Mouse (Mus musculus): ENCODE results near the gene Pon2. TPM values are rescaled to one million over a fixed set of nuclear protein-coding genes. Genes with fewer than 3 reads are reported as not detected.

Gene Pon2
- total and polyA plus RNA-seq, 2 experiments from 2014 or later, result 16.8 to 29.1 TPM

GRCm38 (mm10) chr6:5292841-5293240, 5.4 kb downstream of the Pon2 start:
- no peaks in the 10 kb centered on the region for H3K36me3 ChIP-seq (ENCODE audit: insufficient read depth)
- ATAC-seq, result no peak
- no peaks in the 10 kb centered on the region; the same call in 1 of the 2 replicates for H3K27me3 ChIP-seq (ENCODE audit: insufficient read depth, low read length)
- TF ChIP-seq CTCF (IDR thresholded peaks at IDR 0.05; ENCODE audit: low read depth), result no peak
- no peaks in the 10 kb centered on the region for H3K4me1 ChIP-seq (ENCODE audit: insufficient read depth)
- WGBS, result 86% methylated on average over 5 of the region's 5 CpGs
- no peak for DNase-seq
- H3K27ac ChIP-seq (ENCODE audit: low read depth, low read length), result no peak overlapping the region
- no peak overlapping the region for H3K4me2 ChIP-seq (ENCODE audit: low read depth)
- H3K9ac ChIP-seq, result no peak overlapping the region
- H3K4me3 ChIP-seq (ENCODE audit: low read depth, low read length), result no peak overlapping the region
- no peaks in the 10 kb centered on the region for H3K9me3 ChIP-seq (ENCODE audit: low read length)

GRCm38 (mm10) chr6:5291450-5291849, 6.8 kb downstream of the Pon2 start:
- Histone ChIP-seq H3K4me2 (ENCODE audit: low read depth) (no peak overlapping the region), H3K9me3 (ENCODE audit: low read length) (no peaks in the 10 kb centered on the region), H3K9ac (no peak overlapping the region), H3K27ac (ENCODE audit: low read depth, low read length) (no peak overlapping the region), H3K36me3 (ENCODE audit: insufficient read depth) (no peaks in the 10 kb centered on the region), H3K4me3 (ENCODE audit: low read depth, low read length) (no peak overlapping the region), H3K4me1 (ENCODE audit: insufficient read depth) (no peaks in the 10 kb centered on the region), H3K27me3 (ENCODE audit: insufficient read depth, low read length) (no peaks in the 10 kb centered on the region)
- ATAC-seq (no peak), DNase-seq (no peak)
- 68% methylated on average over 4 of the region's 4 CpGs for WGBS
- no peak for TF ChIP-seq CTCF (IDR thresholded peaks at IDR 0.05; ENCODE audit: low read depth)

- no peaks in the 10 kb centered on the region for H3K4me1 ChIP-seq (ENCODE audit: insufficient read depth)
- H3K9ac ChIP-seq, result no peak overlapping the region
- ATAC-seq, result no peak
- H3K36me3 ChIP-seq (ENCODE audit: insufficient read depth), result no peaks in the 10 kb centered on the region
- H3K27me3 ChIP-seq (ENCODE audit: insufficient read depth, low read length), result no peaks in the 10 kb centered on the region
- WGBS, result 82% methylated on average over 5 of the region's 5 CpGs
- DNase-seq, result no peak
- no peak overlapping the region for H3K27ac ChIP-seq (ENCODE audit: low read depth, low read length)
- H3K9me3 ChIP-seq (ENCODE audit: low read length), result no peaks in the 10 kb centered on the region
- H3K4me3 ChIP-seq (ENCODE audit: low read depth, low read length), result no peak overlapping the region
- TF ChIP-seq CTCF (IDR thresholded peaks at IDR 0.05; ENCODE audit: low read depth), result no peak
- no peak overlapping the region for H3K4me2 ChIP-seq (ENCODE audit: low read depth)
Observed at GRCm38 (mm10) chr6:5287919-5288318, 10.3 kb downstream of the Pon2 start.

- no peaks in the 10 kb centered on the region for H3K4me1 ChIP-seq (ENCODE audit: insufficient read depth)
- ATAC-seq (no peak), DNase-seq (no peak)
- H3K27me3 ChIP-seq (ENCODE audit: insufficient read depth, low read length), result no peaks in the 10 kb centered on the region
- WGBS, result 92% methylated on average over 2 of the region's 2 CpGs
- H3K27ac ChIP-seq (ENCODE audit: low read depth, low read length), result no peak overlapping the region
- TF ChIP-seq CTCF (IDR thresholded peaks at IDR 0.05; ENCODE audit: low read depth), result no peak
- no peak overlapping the region for H3K4me3 ChIP-seq (ENCODE audit: low read depth, low read length)
- H3K9ac ChIP-seq, result no peak overlapping the region
- no peaks in the 10 kb centered on the region for H3K9me3 ChIP-seq (ENCODE audit: low read length)
- no peak overlapping the region for H3K4me2 ChIP-seq (ENCODE audit: low read depth)
- no peaks in the 10 kb centered on the region for H3K36me3 ChIP-seq (ENCODE audit: insufficient read depth)
Observed at GRCm38 (mm10) chr6:5287392-5287791, 10.9 kb downstream of the Pon2 start.

GRCm38 (mm10) chr6:5282418-5282817, 15.8 kb downstream of the Pon2 start:
- no peak for DNase-seq
- H3K4me1 ChIP-seq (ENCODE audit: insufficient read depth), result no peaks in the 10 kb centered on the region
- H3K4me3 ChIP-seq (ENCODE audit: low read depth, low read length), result no peak overlapping the region
- TF ChIP-seq CTCF (IDR thresholded peaks at IDR 0.05; ENCODE audit: low read depth), result no peak
- no peak overlapping the region for H3K4me2 ChIP-seq (ENCODE audit: low read depth)
- H3K36me3 ChIP-seq (ENCODE audit: insufficient read depth), result no peaks in the 10 kb centered on the region
- WGBS, result 50% methylated on average over 7 of the region's 7 CpGs
- H3K27ac ChIP-seq (ENCODE audit: low read depth, low read length), result no peak overlapping the region
- no peaks in the 10 kb centered on the region for H3K27me3 ChIP-seq (ENCODE audit: insufficient read depth, low read length)
- ATAC-seq, result no peak
- no peak overlapping the region for H3K9ac ChIP-seq
- no peaks in the 10 kb centered on the region for H3K9me3 ChIP-seq (ENCODE audit: low read length)

DNA sequence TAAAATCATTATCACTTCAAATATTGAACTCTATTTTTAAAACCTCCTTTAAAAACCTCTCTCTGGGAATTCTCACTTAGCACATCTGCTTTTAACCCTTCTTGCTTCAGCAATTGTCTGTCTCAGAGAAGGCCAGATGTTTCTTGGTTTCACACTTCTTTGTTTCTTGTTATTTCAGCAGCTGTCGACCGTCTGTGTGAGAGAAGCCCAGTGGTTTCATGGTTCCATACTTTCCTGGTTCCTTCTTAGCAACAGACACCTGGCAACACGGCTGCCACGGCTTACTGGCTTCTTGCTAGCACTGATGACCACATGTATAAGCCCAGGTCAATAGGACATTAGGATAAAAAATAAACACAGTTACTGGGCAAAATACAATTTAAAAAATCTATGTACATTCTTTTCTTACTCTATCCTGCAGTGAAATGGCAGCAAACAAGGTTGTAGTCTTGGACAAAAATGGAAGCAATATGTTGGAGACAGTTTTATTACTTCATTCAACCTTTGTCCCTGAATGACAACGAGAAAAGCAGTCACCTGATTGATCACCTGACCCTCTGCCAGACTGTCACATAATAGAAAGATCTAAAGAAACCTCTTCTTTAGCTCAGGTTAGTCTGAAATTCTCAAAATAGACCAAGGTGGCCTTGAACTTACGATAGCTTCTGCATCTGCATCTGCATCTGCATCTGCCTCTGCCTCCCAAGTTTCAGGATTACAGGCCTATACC, 17.5 kb downstream of the Pon2 start:
- 76% methylated on average over 6 of the region's 6 CpGs for WGBS
- H3K9ac ChIP-seq, result no peak overlapping the region
- H3K36me3 ChIP-seq (ENCODE audit: insufficient read depth), result no peaks in the 10 kb centered on the region
- no peaks in the 10 kb centered on the region for H3K4me1 ChIP-seq (ENCODE audit: insufficient read depth)
- H3K9me3 ChIP-seq (ENCODE audit: low read length), result no peaks in the 10 kb centered on the region
- ATAC-seq (no peak), DNase-seq (no peak)
- no peak overlapping the region for H3K4me3 ChIP-seq (ENCODE audit: low read depth, low read length)
- H3K27me3 ChIP-seq (ENCODE audit: insufficient read depth, low read length), result no peaks in the 10 kb centered on the region
- TF ChIP-seq CTCF (IDR thresholded peaks at IDR 0.05; ENCODE audit: low read depth), result no peak
- H3K27ac ChIP-seq (ENCODE audit: low read depth, low read length), result no peak overlapping the region
- no peak overlapping the region for H3K4me2 ChIP-seq (ENCODE audit: low read depth)

GRCm38 (mm10) chr6:5277972-5278371, 20.3 kb downstream of the Pon2 start:
- Histone ChIP-seq H3K4me3 (ENCODE audit: low read depth, low read length) (no peak overlapping the region), H3K9ac (no peak overlapping the region), H3K27ac (ENCODE audit: low read depth, low read length) (no peak overlapping the region), H3K27me3 (ENCODE audit: insufficient read depth, low read length) (no peaks in the 10 kb centered on the region), H3K36me3 (ENCODE audit: insufficient read depth) (no peaks in the 10 kb centered on the region), H3K9me3 (ENCODE audit: low read length) (no peaks in the 10 kb centered on the region), H3K4me2 (ENCODE audit: low read depth) (no peak overlapping the region), H3K4me1 (ENCODE audit: insufficient read depth) (no peaks in the 10 kb centered on the region)
- no peak for TF ChIP-seq CTCF (IDR thresholded peaks at IDR 0.05; ENCODE audit: low read depth)
- WGBS, result 46% methylated on average over 5 of the region's 5 CpGs
- ATAC-seq, result no peak
- DNase-seq, result no peak

Measured in forebrain, postnatal 0 days (tissue).